Mouse (Mus musculus): Measurements from ENCODE around the gene Polr1a. TPM values are rescaled to one million over a fixed set of nuclear protein-coding genes. Genes with fewer than 3 reads are reported as not detected.

Polr1a gene
- polyA plus RNA-seq, 1 experiment from 2014 or later = 28.9 TPM

GRCm38 (mm10) chr6:71997215-71997614 lies 88.4 kb downstream of the Polr1a start:
- no peak overlapping the region for H3K4me3 ChIP-seq (ENCODE audit: low read depth, low read length)
- H3K27me3 ChIP-seq (ENCODE audit: control insufficient read depth, insufficient read depth, low read length) = no peaks in the 10 kb centered on the region
- no peaks in the 10 kb centered on the region for H3K9me3 ChIP-seq (ENCODE audit: control insufficient read depth, low read length)
- H3K4me1 ChIP-seq (ENCODE audit: control insufficient read depth, insufficient read depth, low read length) = no peaks in the 10 kb centered on the region
- ATAC-seq (ENCODE audit: insufficient read depth, low FRiP score, low TSS enrichment) (no peak), DNase-seq (ENCODE audit: low spot score) (no peak)
- 88% methylated on average over 1 of the region's 1 CpGs for WGBS
- no peaks in the 10 kb centered on the region for H3K36me3 ChIP-seq (ENCODE audit: control insufficient read depth, insufficient read depth, low read length)
- no peak overlapping the region for H3K9ac ChIP-seq (ENCODE audit: low read length)
- no peak overlapping the region for H3K4me2 ChIP-seq (ENCODE audit: low read depth)
- H3K27ac ChIP-seq (ENCODE audit: low read depth, low read length) = no peak overlapping the region

- H3K9me3 ChIP-seq (ENCODE audit: control insufficient read depth, low read length) = no peaks in the 10 kb centered on the region
- no peak overlapping the region for H3K4me2 ChIP-seq (ENCODE audit: low read depth)
- H3K4me3 ChIP-seq (ENCODE audit: low read depth, low read length) = no peak overlapping the region
- WGBS = 84% methylated on average over 11 of the region's 11 CpGs
- H3K27me3 ChIP-seq (ENCODE audit: control insufficient read depth, insufficient read depth, low read length) = no peaks in the 10 kb centered on the region
- ATAC-seq (ENCODE audit: insufficient read depth, low FRiP score, low TSS enrichment) = no peak
- H3K9ac ChIP-seq (ENCODE audit: low read length) = no peak overlapping the region
- no peaks in the 10 kb centered on the region for H3K4me1 ChIP-seq (ENCODE audit: control insufficient read depth, insufficient read depth, low read length)
- H3K27ac ChIP-seq (ENCODE audit: low read depth, low read length) = no peak overlapping the region
- DNase-seq (ENCODE audit: low spot score) = no peak
- no peaks in the 10 kb centered on the region for H3K36me3 ChIP-seq (ENCODE audit: control insufficient read depth, insufficient read depth, low read length)
These were observed 91.2 kb downstream of the Polr1a start for GRCm38 (mm10) chr6:71999917-72000512.

- 92% methylated on average over 5 of the region's 5 CpGs for WGBS
These were observed 92.4 kb downstream of the Polr1a start for GRCm38 (mm10) chr6:72001220-72001777.

GRCm38 (mm10) chr6:72007411-72008212 lies 98.8 kb downstream of the Polr1a start:
- H3K36me3 ChIP-seq (ENCODE audit: control insufficient read depth, insufficient read depth, low read length) = no peaks in the 10 kb centered on the region
- no peaks in the 10 kb centered on the region for H3K4me1 ChIP-seq (ENCODE audit: control insufficient read depth, insufficient read depth, low read length)
- H3K4me2 ChIP-seq (ENCODE audit: low read depth) = no peak overlapping the region
- ATAC-seq (ENCODE audit: insufficient read depth, low FRiP score, low TSS enrichment) (no peak), DNase-seq (ENCODE audit: low spot score) (no peak)
- H3K27me3 ChIP-seq (ENCODE audit: control insufficient read depth, insufficient read depth, low read length) = no peaks in the 10 kb centered on the region
- H3K9me3 ChIP-seq (ENCODE audit: control insufficient read depth, low read length) = no peaks in the 10 kb centered on the region
- H3K9ac ChIP-seq (ENCODE audit: low read length) = no peak overlapping the region
- 77% methylated on average over 3 of the region's 3 CpGs for WGBS
- H3K27ac ChIP-seq (ENCODE audit: low read depth, low read length) = no peak overlapping the region
- no peak overlapping the region for H3K4me3 ChIP-seq (ENCODE audit: low read depth, low read length)

More at GRCm38 (mm10) chr6:72001220-72001777, 92.4 kb downstream of the Polr1a start:
- Histone ChIP-seq H3K9me3 (ENCODE audit: control insufficient read depth, low read length) (no peaks in the 10 kb centered on the region), H3K27ac (ENCODE audit: low read depth, low read length) (no peak overlapping the region), H3K4me1 (ENCODE audit: control insufficient read depth, insufficient read depth, low read length) (no peaks in the 10 kb centered on the region), H3K36me3 (ENCODE audit: control insufficient read depth, insufficient read depth, low read length) (no peaks in the 10 kb centered on the region), H3K27me3 (ENCODE audit: control insufficient read depth, insufficient read depth, low read length) (no peaks in the 10 kb centered on the region), H3K4me2 (ENCODE audit: low read depth) (no peak overlapping the region), H3K4me3 (ENCODE audit: low read depth, low read length) (no peak overlapping the region), H3K9ac (ENCODE audit: low read length) (no peak overlapping the region)
- DNase-seq (ENCODE audit: low spot score) (no peak), ATAC-seq (ENCODE audit: insufficient read depth, low FRiP score, low TSS enrichment) (no peak)

GRCm38 (mm10) chr6:72008213-72008655 lies 99.4 kb downstream of the Polr1a start:
- ATAC-seq (ENCODE audit: insufficient read depth, low FRiP score, low TSS enrichment) = no peak
- no peak overlapping the region for H3K27ac ChIP-seq (ENCODE audit: low read depth, low read length)
- WGBS = 91% methylated on average over 4 of the region's 4 CpGs
- no peak overlapping the region for H3K4me2 ChIP-seq (ENCODE audit: low read depth)
- H3K27me3 ChIP-seq (ENCODE audit: control insufficient read depth, insufficient read depth, low read length) = no peaks in the 10 kb centered on the region
- no peak overlapping the region for H3K4me3 ChIP-seq (ENCODE audit: low read depth, low read length)
- no peaks in the 10 kb centered on the region for H3K4me1 ChIP-seq (ENCODE audit: control insufficient read depth, insufficient read depth, low read length)
- H3K9me3 ChIP-seq (ENCODE audit: control insufficient read depth, low read length) = no peaks in the 10 kb centered on the region
- no peak for DNase-seq (ENCODE audit: low spot score)
- H3K36me3 ChIP-seq (ENCODE audit: control insufficient read depth, insufficient read depth, low read length) = no peaks in the 10 kb centered on the region
- H3K9ac ChIP-seq (ENCODE audit: low read length) = no peak overlapping the region

GRCm38 (mm10) chr6:72009454-72009853 lies 100.6 kb downstream of the Polr1a start:
- H3K4me3 ChIP-seq (ENCODE audit: low read depth, low read length) = no peak overlapping the region
- H3K4me2 ChIP-seq (ENCODE audit: low read depth) = no peak overlapping the region
- no peaks in the 10 kb centered on the region for H3K9me3 ChIP-seq (ENCODE audit: control insufficient read depth, low read length)
- H3K4me1 ChIP-seq (ENCODE audit: control insufficient read depth, insufficient read depth, low read length) = no peaks in the 10 kb centered on the region
- no peaks in the 10 kb centered on the region for H3K27me3 ChIP-seq (ENCODE audit: control insufficient read depth, insufficient read depth, low read length)
- ATAC-seq (ENCODE audit: insufficient read depth, low FRiP score, low TSS enrichment) (no peak), DNase-seq (ENCODE audit: low spot score) (no peak)
- no peaks in the 10 kb centered on the region for H3K36me3 ChIP-seq (ENCODE audit: control insufficient read depth, insufficient read depth, low read length)
- WGBS = 91% methylated on average over 1 of the region's 1 CpGs
- H3K9ac ChIP-seq (ENCODE audit: low read length) = no peak overlapping the region
- H3K27ac ChIP-seq (ENCODE audit: low read depth, low read length) = no peak overlapping the region

GRCm38 (mm10) chr6:72014033-72014432 lies 105.2 kb downstream of the Polr1a start:
- ATAC-seq (ENCODE audit: insufficient read depth, low FRiP score, low TSS enrichment) (no peak), DNase-seq (ENCODE audit: low spot score) (no peak)
- H3K4me2 ChIP-seq (ENCODE audit: low read depth) = no peak overlapping the region
- H3K36me3 ChIP-seq (ENCODE audit: control insufficient read depth, insufficient read depth, low read length) = no peaks in the 10 kb centered on the region
- no peak overlapping the region for H3K27ac ChIP-seq (ENCODE audit: low read depth, low read length)
- no peak overlapping the region for H3K4me3 ChIP-seq (ENCODE audit: low read depth, low read length)
- H3K27me3 ChIP-seq (ENCODE audit: control insufficient read depth, insufficient read depth, low read length) = no peaks in the 10 kb centered on the region
- 68% methylated on average over 4 of the region's 4 CpGs for WGBS
- H3K4me1 ChIP-seq (ENCODE audit: control insufficient read depth, insufficient read depth, low read length) = no peaks in the 10 kb centered on the region
- H3K9me3 ChIP-seq (ENCODE audit: control insufficient read depth, low read length) = no peaks in the 10 kb centered on the region
- no peak overlapping the region for H3K9ac ChIP-seq (ENCODE audit: low read length)

GRCm38 (mm10) chr6:72018052-72018451 lies 109.2 kb downstream of the Polr1a start:
- no peaks in the 10 kb centered on the region for H3K27me3 ChIP-seq (ENCODE audit: control insufficient read depth, insufficient read depth, low read length)
- no peaks in the 10 kb centered on the region for H3K4me1 ChIP-seq (ENCODE audit: control insufficient read depth, insufficient read depth, low read length)
- ATAC-seq (ENCODE audit: insufficient read depth, low FRiP score, low TSS enrichment) = no peak
- H3K9me3 ChIP-seq (ENCODE audit: control insufficient read depth, low read length) = no peaks in the 10 kb centered on the region
- H3K27ac ChIP-seq (ENCODE audit: low read depth, low read length) = no peak overlapping the region
- H3K9ac ChIP-seq (ENCODE audit: low read length) = no peak overlapping the region
- no peak overlapping the region for H3K4me3 ChIP-seq (ENCODE audit: low read depth, low read length)
- no peaks in the 10 kb centered on the region for H3K36me3 ChIP-seq (ENCODE audit: control insufficient read depth, insufficient read depth, low read length)
- 88% methylated on average over 6 of the region's 6 CpGs for WGBS
- H3K4me2 ChIP-seq (ENCODE audit: low read depth) = no peak overlapping the region
- no peak for DNase-seq (ENCODE audit: low spot score)

GRCm38 (mm10) chr6:72025497-72025896 lies 116.6 kb downstream of the Polr1a start:
- ATAC-seq (ENCODE audit: insufficient read depth, low FRiP score, low TSS enrichment) (no peak), DNase-seq (ENCODE audit: low spot score) (no peak)
- no peak overlapping the region for H3K4me2 ChIP-seq (ENCODE audit: low read depth)
- no peaks in the 10 kb centered on the region for H3K27me3 ChIP-seq (ENCODE audit: control insufficient read depth, insufficient read depth, low read length)
- H3K27ac ChIP-seq (ENCODE audit: low read depth, low read length) = no peak overlapping the region
- no peaks in the 10 kb centered on the region for H3K4me1 ChIP-seq (ENCODE audit: control insufficient read depth, insufficient read depth, low read length)
- H3K9me3 ChIP-seq (ENCODE audit: control insufficient read depth, low read length) = no peaks in the 10 kb centered on the region
- H3K36me3 ChIP-seq (ENCODE audit: control insufficient read depth, insufficient read depth, low read length) = no peaks in the 10 kb centered on the region
- H3K9ac ChIP-seq (ENCODE audit: low read length) = no peak overlapping the region
- no peak overlapping the region for H3K4me3 ChIP-seq (ENCODE audit: low read depth, low read length)
